Mouse (Mus musculus) erythroblast, embryonic 14.5 days (primary cell): ENCODE measurements around the gene Serpinb1b. TPM values are rescaled to one million over a fixed set of nuclear protein-coding genes. Genes with fewer than 3 reads are reported as not detected.
"Not testable (repeated sequence)": the region's sequence is repeated elsewhere in the genome, so short reads cannot be mapped to it uniquely, and the experiment has no call there.

Experiments
- H3K27me3 ChIP-seq: 2 replicates; pipeline ENCODE4 v1.6.1; 2012; ENCODE audit warnings: inconsistent platforms; ENCODE audit not compliant: control insufficient read depth
- H3K36me3 ChIP-seq: 2 replicates; pipeline ENCODE4 v1.6.1; 2012; ENCODE audit warnings: mild to moderate bottlenecking, inconsistent platforms; ENCODE audit not compliant: control insufficient read depth
- H3K4me1 ChIP-seq: 2 replicates; pipeline ENCODE4 v1.6.1; 2012; ENCODE audit warnings: inconsistent platforms; ENCODE audit not compliant: control insufficient read depth
- H3K4me3 ChIP-seq: replicated peaks from 2 replicates; pipeline ENCODE3; 2012; ENCODE audit warnings: moderate library complexity, mild to moderate bottlenecking, inconsistent platforms
- H3K9me3 ChIP-seq: 2 replicates; pipeline ENCODE4 v1.6.1; 2012; ENCODE audit warnings: low read length, inconsistent platforms, mixed read lengths; ENCODE audit not compliant: control insufficient read depth
- GATA1 ChIP-seq: IDR thresholded peaks from 2 replicates; pipeline ENCODE4 v1.6.1; 2012; ENCODE audit warnings: low read length, inconsistent platforms, mixed read lengths
- TAL1 ChIP-seq: IDR thresholded peaks from 3 replicates; pipeline ENCODE4 v1.6.1; 2012; ENCODE audit warnings: low read length, inconsistent platforms, mixed read lengths
- polyA plus RNA-seq: library from polyadenylated mRNA; stranded (reverse); fragments of >175 nt; gene quantifications from 2 replicates; pipeline ENCODE4 v1.2.3, GENCODE M21; 2012

Gene Serpinb1b
- polyA plus RNA-seq, result not detected in 2 replicates

DNA sequence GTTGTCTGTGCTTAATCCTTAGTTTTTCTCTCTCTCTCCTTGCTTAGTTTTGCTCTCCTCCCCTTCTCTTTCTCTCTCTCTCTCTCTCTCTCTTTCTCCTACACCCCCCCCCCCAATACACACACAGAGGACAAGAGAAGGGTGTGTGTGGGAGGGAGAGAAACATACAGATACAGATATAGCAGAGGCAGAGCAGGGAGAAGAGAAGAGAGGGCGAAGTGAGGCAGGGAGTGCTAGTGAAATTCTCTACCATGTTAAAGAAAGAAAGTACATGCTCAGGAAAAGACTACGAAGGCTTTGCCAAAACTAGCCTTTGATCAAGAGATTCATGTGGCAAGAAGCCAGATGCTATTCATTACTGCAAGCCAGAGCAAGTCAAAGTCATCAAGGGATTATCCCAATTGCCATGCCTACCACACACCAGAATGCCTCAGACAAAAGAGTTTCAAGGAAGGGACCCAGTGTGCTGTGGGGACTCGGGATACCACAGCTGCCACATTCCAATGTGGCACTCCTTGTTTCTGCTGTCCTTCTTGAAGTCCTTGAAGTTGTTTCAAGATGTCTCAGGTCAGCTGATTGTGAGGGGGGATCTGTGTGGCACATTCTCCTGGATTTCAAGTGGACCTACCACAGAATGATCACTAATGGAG is at the start of gene Serpinb1b:
TSS of gene Serpinb1b (plus strand) at position 520 of the 650 bp plus-strand sequence.
- TF ChIP-seq GATA1, result no peak
- TF ChIP-seq TAL1, result no peak
- Histone ChIP-seq H3K4me3 (no peak within 1 kb of the TSS), H3K9me3 (no peaks in the 10 kb centered on the region), H3K4me1 (no peaks in the 10 kb centered on the region), H3K36me3 (no peaks in the 10 kb centered on the region), H3K27me3 (no peaks in the 10 kb centered on the region)

DNA sequence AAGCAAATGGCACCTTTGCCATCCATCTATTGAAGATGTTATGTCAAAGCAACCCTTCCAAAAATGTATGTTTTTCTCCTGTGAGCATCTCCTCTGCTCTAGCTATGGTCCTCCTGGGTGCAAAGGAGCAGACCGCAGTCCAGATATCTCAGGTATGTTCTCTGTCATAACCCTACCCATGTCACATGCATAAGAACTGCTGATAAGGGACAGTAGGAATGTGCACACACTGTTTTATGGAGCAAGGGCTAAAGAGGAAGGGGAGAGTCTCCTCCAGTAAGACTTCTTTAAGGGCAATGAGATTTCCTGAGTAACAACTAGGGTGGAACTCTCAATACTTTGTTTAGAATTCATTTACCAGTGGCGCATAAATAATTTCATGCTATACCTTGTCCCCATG is 48.9 kb upstream of the Serpinb1b start:
- not testable (repeated sequence) for H3K27me3 ChIP-seq, H3K9me3 ChIP-seq, H3K4me3 ChIP-seq, H3K36me3 ChIP-seq
- peaks cover 27% of the 10 kb centered on the region for H3K4me1 ChIP-seq

DNA sequence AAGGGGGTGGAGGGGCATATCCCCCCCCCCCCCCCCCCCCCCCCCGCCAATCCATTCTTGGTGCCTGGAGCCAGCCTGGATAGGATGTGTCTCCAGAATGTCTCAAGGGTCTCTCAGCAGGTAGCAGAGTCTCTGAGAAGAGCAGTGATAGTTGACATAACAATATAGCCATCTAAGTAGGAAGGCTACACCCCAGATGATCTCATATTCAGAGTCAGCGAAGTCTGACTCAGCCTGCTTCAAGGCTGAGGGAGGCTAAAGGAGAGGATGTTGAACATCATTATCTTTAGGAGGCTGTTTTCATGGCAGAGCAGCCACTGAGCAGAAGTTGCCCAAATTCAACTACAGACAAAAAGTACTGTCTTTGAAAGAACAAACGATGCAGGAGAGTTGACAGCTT is 48.1 kb upstream of the Serpinb1b start:
- no peaks in the 10 kb centered on the region for H3K27me3 ChIP-seq
- H3K4me1 ChIP-seq, result peaks cover 27% of the 10 kb centered on the region
- H3K9me3 ChIP-seq, result no peaks in the 10 kb centered on the region
- no peak overlapping the region for H3K4me3 ChIP-seq
- TF ChIP-seq GATA1, result no peak
- TF ChIP-seq TAL1, result no peak
- H3K36me3 ChIP-seq, result no peaks in the 10 kb centered on the region

DNA sequence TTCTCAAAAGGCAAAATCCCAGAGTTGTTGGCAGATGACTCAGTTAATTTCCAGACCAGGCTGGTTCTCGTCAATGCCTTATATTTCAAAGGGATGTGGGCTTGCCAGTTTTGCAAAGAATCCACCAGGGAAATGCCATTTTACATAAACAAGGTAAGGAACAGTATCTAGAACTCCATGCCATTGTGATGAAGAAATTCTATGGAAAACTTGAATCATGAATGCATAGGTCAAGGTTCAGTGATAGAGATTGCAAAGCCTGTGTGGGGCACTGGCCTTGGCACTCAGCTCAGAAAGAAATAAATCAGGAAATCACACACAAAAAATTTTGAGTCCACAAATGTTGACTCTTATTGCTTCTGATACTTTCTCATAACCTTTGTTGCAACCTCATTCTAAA is 42.9 kb upstream of the Serpinb1b start:
- Histone ChIP-seq H3K36me3 (no peaks in the 10 kb centered on the region), H3K4me3 (no peak overlapping the region), H3K4me1 (no peaks in the 10 kb centered on the region), H3K27me3 (no peaks in the 10 kb centered on the region), H3K9me3 (no peaks in the 10 kb centered on the region)
- TF ChIP-seq TAL1 (no peak), GATA1 (no peak)

DNA sequence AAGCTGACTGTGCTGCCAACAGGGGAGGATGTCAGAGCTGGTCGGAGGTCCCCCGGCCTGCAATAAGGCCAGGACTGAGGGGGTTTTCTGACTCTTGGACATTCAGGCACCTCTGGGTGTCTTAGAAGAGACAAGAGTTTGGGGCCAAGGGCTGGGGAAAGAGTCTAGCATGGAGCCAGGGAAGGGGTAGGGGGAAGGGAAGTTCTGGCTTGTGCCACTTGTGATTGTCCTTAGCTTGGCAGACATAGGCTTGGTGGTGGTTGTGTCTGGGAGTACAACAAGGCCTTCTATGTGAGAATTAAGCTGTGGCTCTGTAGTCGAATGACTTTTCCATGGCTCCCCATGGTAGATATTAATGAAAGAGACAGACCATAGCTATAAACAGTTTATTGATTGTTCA is 34.8 kb upstream of the Serpinb1b start:
- H3K4me3 ChIP-seq, result no peak overlapping the region
- no peaks in the 10 kb centered on the region for H3K27me3 ChIP-seq
- H3K9me3 ChIP-seq, result no peaks in the 10 kb centered on the region
- H3K4me1 ChIP-seq, result peaks cover 3% of the 10 kb centered on the region
- TF ChIP-seq GATA1, result no peak
- no peak for TF ChIP-seq TAL1
- no peaks in the 10 kb centered on the region for H3K36me3 ChIP-seq

DNA sequence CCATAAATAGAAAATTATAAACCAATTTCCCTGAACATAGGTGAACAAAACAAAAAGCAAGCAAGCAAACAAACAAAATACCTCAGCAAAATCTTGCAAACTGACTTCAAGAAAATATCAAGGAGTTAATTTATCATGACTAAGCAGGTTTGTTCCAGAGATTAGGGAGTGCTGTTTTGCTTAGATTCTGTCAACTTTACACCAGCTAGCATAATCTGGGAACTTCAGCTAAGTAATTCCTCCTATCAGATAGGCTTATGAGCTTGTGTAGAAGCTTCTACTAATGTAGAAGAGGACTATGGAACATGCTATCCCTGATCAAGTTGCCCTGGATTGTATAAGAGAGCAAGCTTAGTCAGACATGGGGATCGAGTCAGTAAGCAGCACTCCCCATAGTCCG is 31.1 kb upstream of the Serpinb1b start:
- H3K9me3 ChIP-seq, result no peaks in the 10 kb centered on the region
- no peak for TF ChIP-seq TAL1
- TF ChIP-seq GATA1, result no peak
- H3K4me1 ChIP-seq, result peaks cover 3% of the 10 kb centered on the region
- no peak overlapping the region for H3K4me3 ChIP-seq
- no peaks in the 10 kb centered on the region for H3K36me3 ChIP-seq
- H3K27me3 ChIP-seq, result no peaks in the 10 kb centered on the region

DNA sequence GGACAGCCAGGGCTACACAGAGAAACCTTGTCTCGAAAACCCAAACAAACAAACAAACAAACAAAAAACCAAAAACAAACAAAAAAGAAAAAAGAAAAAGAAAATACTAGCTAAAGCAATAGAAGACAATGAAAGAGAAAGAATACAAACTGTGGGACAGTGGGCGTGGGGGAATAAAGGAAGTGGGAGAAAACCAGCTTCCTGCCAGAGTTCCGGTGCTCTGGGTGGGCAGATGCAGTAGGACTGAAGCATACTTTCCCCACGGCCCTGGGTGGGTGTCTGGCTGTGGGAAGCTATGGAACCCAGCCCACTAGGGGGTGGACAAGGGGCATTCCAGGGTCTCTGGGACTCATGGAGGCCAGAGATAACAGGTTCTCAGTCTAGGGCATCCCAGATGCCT is 30.2 kb upstream of the Serpinb1b start:
- H3K9me3 ChIP-seq, result no peaks in the 10 kb centered on the region
- no peak for TF ChIP-seq GATA1
- TF ChIP-seq TAL1, result no peak
- H3K4me3 ChIP-seq, result no peak overlapping the region
- H3K4me1 ChIP-seq, result peaks cover 3% of the 10 kb centered on the region
- H3K27me3 ChIP-seq, result no peaks in the 10 kb centered on the region
- H3K36me3 ChIP-seq, result no peaks in the 10 kb centered on the region

DNA sequence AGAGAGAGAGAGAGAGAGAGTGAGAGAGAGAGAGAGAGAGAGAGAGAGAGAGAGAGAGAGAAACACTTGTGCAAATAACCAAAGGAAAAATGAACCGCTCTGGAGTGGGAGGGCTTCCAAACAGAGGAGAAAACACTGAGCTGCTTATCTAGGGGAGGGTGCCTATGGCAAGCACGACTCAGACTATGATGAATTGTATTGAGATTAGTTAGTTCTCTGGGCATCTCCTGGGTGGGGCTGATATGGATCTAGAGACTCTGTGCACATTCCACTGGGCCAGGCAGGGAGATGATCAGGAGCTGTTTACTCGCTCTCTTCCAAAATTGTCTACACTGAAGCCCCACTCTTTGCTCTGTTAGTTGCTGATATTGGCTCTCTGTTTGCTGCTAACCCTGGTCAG is 26.7 kb upstream of the Serpinb1b start:
- H3K4me1 ChIP-seq, result peaks cover 3% of the 10 kb centered on the region
- H3K36me3 ChIP-seq, result no peaks in the 10 kb centered on the region
- TF ChIP-seq TAL1, result no peak
- TF ChIP-seq GATA1, result no peak
- H3K9me3 ChIP-seq, result no peaks in the 10 kb centered on the region
- no peaks in the 10 kb centered on the region for H3K27me3 ChIP-seq
- no peak overlapping the region for H3K4me3 ChIP-seq

DNA sequence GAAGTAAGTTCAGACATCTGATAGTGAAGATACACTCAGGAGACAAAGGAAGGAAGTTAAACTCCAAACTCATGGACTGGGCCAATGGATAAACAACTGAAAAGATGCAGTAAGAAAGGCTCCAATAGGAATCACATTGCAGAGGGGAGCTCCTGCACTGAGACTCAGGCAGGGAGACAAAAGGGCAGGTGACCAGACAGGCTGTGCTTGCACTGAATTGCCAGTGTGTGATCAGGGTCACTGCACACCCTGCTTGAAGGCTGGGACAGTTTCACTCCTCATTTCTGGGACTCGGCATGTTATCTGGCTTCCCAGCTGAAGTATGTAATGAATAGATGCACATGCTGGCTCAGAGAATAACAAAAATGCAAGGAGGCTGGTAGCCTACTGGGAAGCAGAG is 15.3 kb upstream of the Serpinb1b start:
- H3K4me3 ChIP-seq, result no peak overlapping the region
- H3K36me3 ChIP-seq, result no peaks in the 10 kb centered on the region
- H3K27me3 ChIP-seq, result no peaks in the 10 kb centered on the region
- no peaks in the 10 kb centered on the region for H3K4me1 ChIP-seq
- TF ChIP-seq TAL1, result no peak
- no peak for TF ChIP-seq GATA1
- no peaks in the 10 kb centered on the region for H3K9me3 ChIP-seq

DNA sequence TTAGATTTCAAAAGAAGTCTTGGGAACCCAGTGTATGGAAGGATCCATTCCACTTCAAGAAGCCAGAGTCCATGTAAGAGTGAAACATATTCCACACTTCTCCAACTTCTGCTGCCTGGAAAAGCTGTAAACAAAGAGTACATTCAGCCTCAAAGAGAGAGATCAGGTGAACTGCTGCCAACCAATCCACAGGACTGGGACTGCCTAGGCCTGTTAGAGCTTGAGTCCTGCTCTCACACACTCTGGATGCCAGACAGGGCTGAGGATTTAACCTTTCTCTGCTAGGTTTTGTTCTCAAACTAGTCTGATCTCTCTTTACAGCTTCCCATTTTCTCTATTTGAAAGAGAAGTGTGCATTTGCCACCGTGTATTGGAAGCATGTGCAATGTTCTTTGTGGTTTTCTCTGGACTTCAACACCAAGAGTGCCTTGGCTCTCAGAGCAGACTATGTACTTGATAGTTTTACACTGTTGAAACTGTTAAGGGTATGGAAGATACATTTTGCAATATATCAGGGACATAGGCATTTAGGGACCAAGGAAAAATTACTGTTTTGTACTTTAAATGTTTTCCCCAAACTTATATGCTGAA is 10.9 kb upstream of the Serpinb1b start:
- Histone ChIP-seq H3K36me3 (no peaks in the 10 kb centered on the region), H3K4me3 (no peak overlapping the region), H3K27me3 (no peaks in the 10 kb centered on the region), H3K4me1 (no peaks in the 10 kb centered on the region), H3K9me3 (no peaks in the 10 kb centered on the region)
- TF ChIP-seq TAL1 (no peak), GATA1 (no peak)
